Mouse (Mus musculus): Measurements from ENCODE around the gene Tbxas1. TPM values are rescaled to one million over a fixed set of nuclear protein-coding genes. Genes with fewer than 3 reads are reported as not detected.
A peak's percentile ranks its signal among the peaks of the same experiment; 100 is the strongest.

The Tbxas1 gene
- polyA plus RNA-seq, 1 experiment from 2014 or later = 1.8 TPM

DNA sequence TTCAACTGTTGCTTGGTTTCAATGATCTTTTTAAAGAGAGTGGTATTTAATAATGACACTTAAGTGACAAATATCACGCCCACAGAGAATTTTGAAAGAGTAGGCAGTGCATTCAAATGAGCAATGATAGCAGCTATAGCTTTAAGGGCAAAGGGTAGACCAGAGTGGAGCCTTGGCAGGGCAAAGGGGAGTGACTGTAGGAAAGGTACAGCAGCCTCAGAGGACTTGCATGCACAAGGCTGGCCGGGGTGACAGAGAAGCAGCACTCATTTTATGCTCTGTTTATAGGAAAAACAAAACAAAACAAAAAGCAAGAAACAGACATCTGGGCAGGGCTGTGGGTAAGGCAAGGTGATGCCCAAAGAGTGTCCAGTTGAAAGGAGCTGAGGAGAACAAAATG, 6.3 kb downstream of the Tbxas1 start:
- Histone ChIP-seq H3K27ac (replicated peaks) (no peak overlapping the region), H3K4me1 (peaks cover 18% of the 10 kb centered on the region), H3K9me3 (no peaks in the 10 kb centered on the region), H3K36me3 (replicated peaks) (no peaks in the 10 kb centered on the region), H3K27me3 (replicated peaks; ENCODE audit: low read depth, poor library complexity, severe bottlenecking) (peaks cover 34% of the 10 kb centered on the region; the same call in 1 of the 2 replicates), H3K4me3 (no peak overlapping the region)
- DNase-seq (ENCODE audit: low spot score) = no peak
- 68% methylated on average over 2 of the region's 2 CpGs for WGBS

DNA sequence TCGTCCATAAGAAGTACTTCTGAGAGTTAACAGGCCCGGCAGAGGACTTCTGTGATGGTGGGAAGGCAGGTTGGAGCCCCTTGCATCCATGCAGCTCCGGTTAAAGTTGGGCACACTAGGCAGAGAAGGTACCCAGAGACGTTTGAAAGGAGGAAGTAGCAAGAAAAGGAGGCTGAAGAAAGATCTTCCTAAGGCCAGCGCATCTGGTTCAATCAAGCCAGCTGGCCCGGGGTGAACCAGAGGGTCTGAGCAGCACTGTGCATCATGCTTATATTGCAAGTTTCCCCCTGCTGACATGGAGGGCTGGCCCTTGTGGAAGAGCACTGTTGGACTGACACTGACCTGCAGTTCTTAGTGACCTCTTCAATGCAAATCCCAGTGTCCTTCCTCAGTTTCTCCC, 6.8 kb downstream of the Tbxas1 start:
- Histone ChIP-seq H3K36me3 (replicated peaks) (no peaks in the 10 kb centered on the region), H3K27ac (replicated peaks) (no peak overlapping the region), H3K27me3 (replicated peaks; ENCODE audit: low read depth, poor library complexity, severe bottlenecking) (peaks cover 34% of the 10 kb centered on the region; the same call in 1 of the 2 replicates), H3K4me3 (no peak overlapping the region), H3K4me1 (peaks cover 17% of the 10 kb centered on the region), H3K9me3 (no peaks in the 10 kb centered on the region)
- WGBS = 67% methylated on average over 6 of the region's 6 CpGs
- DNase-seq (ENCODE audit: low spot score) = no peak

GRCm38 (mm10) chr6:38882728-38883171, 7.5 kb downstream of the Tbxas1 start:
- H3K9me3 ChIP-seq = no peaks in the 10 kb centered on the region
- H3K36me3 ChIP-seq (replicated peaks) = no peaks in the 10 kb centered on the region
- peaks cover 29% of the 10 kb centered on the region; the same call in 1 of the 2 replicates for H3K27me3 ChIP-seq (replicated peaks; ENCODE audit: low read depth, poor library complexity, severe bottlenecking)
- no peak for DNase-seq (ENCODE audit: low spot score)
- peaks cover 18% of the 10 kb centered on the region for H3K4me1 ChIP-seq
- WGBS = 52% methylated on average over 6 of the region's 6 CpGs
- no peak overlapping the region for H3K27ac ChIP-seq (replicated peaks)
- H3K4me3 ChIP-seq = no peak overlapping the region

DNA sequence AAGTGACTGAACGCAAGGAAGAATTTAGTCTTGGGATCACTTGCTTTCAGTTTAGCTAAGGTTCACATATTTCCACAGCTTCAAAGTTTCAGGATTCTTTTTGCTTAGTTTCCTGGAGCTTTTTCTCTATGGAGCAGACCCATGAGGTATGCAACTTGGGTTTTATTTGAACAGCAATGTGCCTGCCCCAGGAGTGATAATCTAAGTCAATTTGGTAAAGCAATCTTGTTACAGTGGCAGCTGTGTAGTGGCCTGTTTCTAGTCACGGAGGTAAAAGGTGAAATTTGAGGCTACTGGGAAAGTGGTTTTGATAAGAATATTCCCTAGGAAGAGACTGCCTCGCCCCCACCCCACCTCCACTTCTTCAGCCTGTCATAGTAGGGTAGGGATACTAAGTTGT, 9.3 kb downstream of the Tbxas1 start:
- 71% methylated on average over 3 of the region's 3 CpGs for WGBS
- Histone ChIP-seq H3K4me3 (no peak overlapping the region), H3K9me3 (no peaks in the 10 kb centered on the region), H3K27ac (replicated peaks) (no peak overlapping the region), H3K4me1 (peaks cover 21% of the 10 kb centered on the region), H3K27me3 (replicated peaks; ENCODE audit: low read depth, poor library complexity, severe bottlenecking) (0 out of 2 replicates have a peak, but pooled peaks cover 14% of the 10 kb centered on the region), H3K36me3 (replicated peaks) (no peaks in the 10 kb centered on the region)
- DNase-seq (ENCODE audit: low spot score) = no peak

DNA sequence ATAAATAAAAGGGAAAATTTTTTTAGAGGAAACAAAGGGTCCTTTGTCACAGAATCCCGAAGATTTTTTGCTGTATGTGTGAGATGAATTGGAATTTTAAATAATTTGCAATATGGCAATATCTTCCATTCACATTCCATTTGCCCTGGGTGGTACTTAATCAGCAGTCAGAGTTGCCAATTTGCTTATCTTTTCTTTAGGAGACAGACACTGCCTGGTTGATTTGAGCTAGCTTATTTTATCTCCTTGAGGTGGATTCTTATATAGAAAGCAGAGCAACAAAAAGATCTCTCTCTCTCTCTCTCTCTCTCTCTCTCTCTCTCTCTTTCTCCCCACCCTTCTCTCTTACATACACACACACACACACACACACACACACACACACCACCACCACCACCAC, 9.9 kb downstream of the Tbxas1 start:
- DNase-seq (ENCODE audit: low spot score) = no peak

GRCm38 (mm10) chr6:38887436-38887835, 12.2 kb downstream of the Tbxas1 start:
- peaks cover 18% of the 10 kb centered on the region for H3K4me1 ChIP-seq
- H3K27me3 ChIP-seq (replicated peaks; ENCODE audit: low read depth, poor library complexity, severe bottlenecking) = 0 out of 2 replicates have a peak, but pooled peaks cover 4% of the 10 kb centered on the region
- no peaks in the 10 kb centered on the region for H3K9me3 ChIP-seq
- 83% methylated on average over 4 of the region's 4 CpGs for WGBS
- H3K4me3 ChIP-seq = no peak overlapping the region
- H3K36me3 ChIP-seq (replicated peaks) = no peaks in the 10 kb centered on the region
- no peak overlapping the region for H3K27ac ChIP-seq (replicated peaks)
- no peak for DNase-seq (ENCODE audit: low spot score)

More for the DNA sequence above, 9.9 kb downstream of the Tbxas1 start:
- no peak overlapping the region for H3K27ac ChIP-seq (replicated peaks)
- H3K4me1 ChIP-seq = peaks cover 21% of the 10 kb centered on the region
- no peaks in the 10 kb centered on the region for H3K36me3 ChIP-seq (replicated peaks)
- 69% methylated on average over 1 of the region's 1 CpGs for WGBS
- no peaks in the 10 kb centered on the region for H3K9me3 ChIP-seq
- H3K4me3 ChIP-seq = no peak overlapping the region
- 0 out of 2 replicates have a peak, but pooled peaks cover 12% of the 10 kb centered on the region for H3K27me3 ChIP-seq (replicated peaks; ENCODE audit: low read depth, poor library complexity, severe bottlenecking)

DNA sequence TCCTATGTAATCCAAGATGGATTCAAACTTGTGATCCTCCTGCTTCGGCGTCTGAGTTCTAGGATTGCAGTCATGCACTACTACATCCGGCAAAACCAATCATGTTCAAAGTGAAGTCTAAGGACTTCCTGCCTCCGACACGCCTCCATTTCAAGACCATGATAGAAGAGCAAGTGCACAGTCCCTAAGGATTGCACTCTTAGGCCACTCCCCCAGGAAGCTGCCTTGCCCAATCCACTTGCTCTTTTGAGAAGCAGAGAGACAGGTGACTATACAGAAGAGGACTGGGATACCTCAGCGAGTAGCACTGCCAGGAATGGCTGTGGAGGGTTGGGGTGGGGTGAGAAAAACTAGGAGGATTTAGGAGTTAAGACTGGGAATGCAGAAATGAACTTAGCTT, 14.0 kb downstream of the Tbxas1 start:
- no peaks in the 10 kb centered on the region for H3K9me3 ChIP-seq
- no peak overlapping the region for H3K4me3 ChIP-seq
- no peaks in the 10 kb centered on the region for H3K27me3 ChIP-seq (replicated peaks; ENCODE audit: low read depth, poor library complexity, severe bottlenecking)
- DNase-seq (ENCODE audit: low spot score) = no peak
- WGBS = 79% methylated on average over 6 of the region's 6 CpGs
- peaks cover 17% of the 10 kb centered on the region for H3K4me1 ChIP-seq
- H3K27ac ChIP-seq (replicated peaks) = no peak overlapping the region
- no peaks in the 10 kb centered on the region for H3K36me3 ChIP-seq (replicated peaks)

DNA sequence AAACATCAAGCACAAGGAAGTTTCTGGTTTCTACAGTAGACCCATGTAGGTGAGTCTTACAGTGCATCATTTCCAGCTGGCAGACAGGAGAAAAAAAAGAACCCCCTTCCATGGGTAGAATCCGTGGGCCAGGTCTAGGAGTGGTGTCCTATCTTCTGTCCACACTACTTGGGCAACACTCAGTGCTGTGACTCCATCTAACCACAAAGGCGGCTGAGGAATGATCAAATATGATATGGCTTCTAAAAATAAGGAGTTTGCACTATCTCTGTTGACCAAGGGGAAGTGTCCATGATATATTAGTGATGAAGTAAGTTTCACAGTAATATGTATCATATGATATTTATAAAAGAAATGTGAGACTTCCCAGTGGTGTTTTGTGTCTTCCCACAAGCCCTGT, 16.8 kb downstream of the Tbxas1 start:
- Histone ChIP-seq H3K4me3 (no peak overlapping the region), H3K4me1 (peaks cover 21% of the 10 kb centered on the region), H3K27me3 (replicated peaks; ENCODE audit: low read depth, poor library complexity, severe bottlenecking) (no peaks in the 10 kb centered on the region), H3K9me3 (no peaks in the 10 kb centered on the region), H3K27ac (replicated peaks) (no peak overlapping the region), H3K36me3 (replicated peaks) (no peaks in the 10 kb centered on the region)
- DNase-seq (ENCODE audit: low spot score) = no peak
- 76% methylated on average over 2 of the region's 2 CpGs for WGBS

DNA sequence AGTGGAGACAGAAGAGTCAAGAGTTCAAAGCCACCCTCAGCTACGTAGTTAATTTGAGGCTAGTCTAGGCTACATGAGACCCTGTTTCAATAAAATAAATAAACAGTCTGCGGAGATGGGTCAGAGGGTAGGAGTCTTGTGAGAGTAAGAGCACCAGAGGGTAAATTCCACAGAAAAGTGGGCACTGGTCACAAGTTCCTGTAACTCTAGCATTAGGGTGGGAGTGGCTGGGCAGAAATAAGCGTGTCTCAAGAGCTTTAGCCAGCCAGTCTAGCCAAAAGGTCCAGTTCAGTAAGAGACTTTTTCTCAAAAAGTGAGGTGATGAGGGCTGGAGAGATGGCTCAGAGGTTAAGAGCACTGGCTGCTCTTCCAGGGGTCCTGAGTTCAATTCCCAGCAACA, 18.4 kb downstream of the Tbxas1 start:
- no peak overlapping the region for H3K27ac ChIP-seq (replicated peaks)
- WGBS = 38% methylated on average over 3 of the region's 3 CpGs
- H3K4me3 ChIP-seq = no peak overlapping the region
- peak; percentile 28 for DNase-seq (ENCODE audit: low spot score)
- H3K36me3 ChIP-seq (replicated peaks) = no peaks in the 10 kb centered on the region
- H3K9me3 ChIP-seq = no peaks in the 10 kb centered on the region
- peaks cover 20% of the 10 kb centered on the region for H3K4me1 ChIP-seq
- no peaks in the 10 kb centered on the region for H3K27me3 ChIP-seq (replicated peaks; ENCODE audit: low read depth, poor library complexity, severe bottlenecking)

GRCm38 (mm10) chr6:38900073-38900472, 24.9 kb downstream of the Tbxas1 start:
- Histone ChIP-seq H3K27ac (replicated peaks) (no peak overlapping the region), H3K36me3 (replicated peaks) (no peaks in the 10 kb centered on the region), H3K27me3 (replicated peaks; ENCODE audit: low read depth, poor library complexity, severe bottlenecking) (no peaks in the 10 kb centered on the region), H3K4me1 (peaks cover 11% of the 10 kb centered on the region), H3K9me3 (no peaks in the 10 kb centered on the region), H3K4me3 (no peak overlapping the region)
- DNase-seq (ENCODE audit: low spot score) = no peak
- 92% methylated on average over 4 of the region's 4 CpGs for whole genome bisulfite sequencing

DNA sequence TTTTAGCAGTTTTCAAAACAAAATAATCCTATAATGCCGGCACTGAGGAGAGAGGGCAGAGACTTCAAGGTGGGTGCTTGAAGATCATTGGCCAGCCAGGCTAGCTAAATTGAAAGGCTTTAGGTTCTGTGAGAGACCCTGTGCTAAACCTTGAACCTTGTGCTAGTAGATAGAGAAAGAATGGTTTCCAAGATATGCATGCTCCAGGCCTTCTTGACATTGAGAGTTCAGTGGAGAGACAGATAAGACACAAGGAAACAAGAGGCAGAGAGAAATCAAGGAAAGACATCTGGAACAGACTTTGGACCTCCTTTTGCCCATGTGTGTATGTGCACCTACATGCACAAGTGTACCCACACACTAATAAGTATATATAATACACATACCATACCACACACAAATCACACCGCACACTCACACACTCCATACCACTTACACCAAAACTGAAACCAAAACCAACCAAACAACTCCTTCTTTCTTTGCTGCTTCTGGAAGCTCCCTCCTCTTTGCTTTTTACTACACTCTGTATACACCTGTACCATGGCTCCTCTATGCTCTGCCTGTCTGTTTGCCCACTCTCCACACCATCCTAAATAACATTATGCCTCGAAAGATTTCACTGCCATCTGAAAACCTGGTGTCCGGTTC, 25.4 kb downstream of the Tbxas1 start:
- H3K36me3 ChIP-seq (replicated peaks) = no peaks in the 10 kb centered on the region
- H3K9me3 ChIP-seq = no peaks in the 10 kb centered on the region
- 88% methylated on average over 4 of the region's 4 CpGs for WGBS
- no peak overlapping the region for H3K27ac ChIP-seq (replicated peaks)
- H3K27me3 ChIP-seq (replicated peaks; ENCODE audit: low read depth, poor library complexity, severe bottlenecking) = no peaks in the 10 kb centered on the region
- H3K4me3 ChIP-seq = no peak overlapping the region
- peaks cover 11% of the 10 kb centered on the region for H3K4me1 ChIP-seq
- no peak for DNase-seq (ENCODE audit: low spot score)

GRCm38 (mm10) chr6:38901152-38901551, 25.9 kb downstream of the Tbxas1 start:
- no peaks in the 10 kb centered on the region for H3K9me3 ChIP-seq
- no peak overlapping the region for H3K4me3 ChIP-seq
- DNase-seq (ENCODE audit: low spot score) = no peak
- peaks cover 11% of the 10 kb centered on the region for H3K4me1 ChIP-seq
- H3K36me3 ChIP-seq (replicated peaks) = no peaks in the 10 kb centered on the region
- WGBS = 87% methylated on average over 4 of the region's 4 CpGs
- no peaks in the 10 kb centered on the region for H3K27me3 ChIP-seq (replicated peaks; ENCODE audit: low read depth, poor library complexity, severe bottlenecking)
- no peak overlapping the region for H3K27ac ChIP-seq (replicated peaks)

GRCm38 (mm10) chr6:38901636-38902035, 26.4 kb downstream of the Tbxas1 start:
- no peak overlapping the region for H3K4me3 ChIP-seq
- peaks cover 9% of the 10 kb centered on the region for H3K4me1 ChIP-seq
- no peak for DNase-seq (ENCODE audit: low spot score)
- H3K36me3 ChIP-seq (replicated peaks) = no peaks in the 10 kb centered on the region
- H3K9me3 ChIP-seq = no peaks in the 10 kb centered on the region
- H3K27me3 ChIP-seq (replicated peaks; ENCODE audit: low read depth, poor library complexity, severe bottlenecking) = no peaks in the 10 kb centered on the region
- H3K27ac ChIP-seq (replicated peaks) = no peak overlapping the region
- WGBS = 89% methylated on average over 3 of the region's 3 CpGs
